Mouse (Mus musculus): ENCODE measurements around the gene Cd209f.
"Not testable (repeated sequence)": the region's sequence is repeated elsewhere in the genome, so short reads cannot be mapped to it uniquely, and the experiment has no call there.

DNA sequence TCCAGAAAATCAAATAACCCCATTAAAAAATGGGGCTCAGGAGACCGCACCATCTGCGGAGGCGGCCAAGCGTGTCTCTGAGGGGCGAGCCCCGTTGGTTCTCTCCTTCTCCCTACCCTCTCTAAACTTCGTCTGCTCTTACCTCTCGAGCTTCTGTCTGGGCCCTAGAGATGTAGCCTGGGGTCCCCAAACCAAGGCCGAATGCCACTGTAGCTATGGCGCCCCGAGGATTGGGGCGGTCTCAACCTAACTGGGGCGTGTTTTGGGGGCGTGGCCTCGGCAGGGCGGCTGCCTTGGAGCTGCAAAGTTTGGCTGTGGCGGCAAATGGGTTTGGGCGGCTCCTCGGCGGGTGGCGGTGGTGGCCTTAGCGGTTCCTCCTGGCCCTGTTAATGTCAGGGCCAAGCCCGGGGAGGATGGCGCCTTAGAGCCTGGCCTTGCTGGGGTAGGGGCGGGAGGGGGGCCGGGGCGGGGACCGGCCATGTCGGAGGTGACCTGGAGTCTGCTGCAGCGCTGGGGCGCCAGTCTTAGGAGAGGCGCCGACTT lies 18.4 kb downstream of the Cd209f start:
- TF ChIP-seq CTCF (IDR thresholded peaks at IDR 0.05; ENCODE audit: control insufficient read depth, insufficient read depth, insufficient read length); MAX (IDR thresholded peaks at IDR 0.05); USF1 (IDR thresholded peaks at IDR 0.05; ENCODE audit: low read depth); MYOG (IDR thresholded peaks at IDR 0.05; ENCODE audit: control insufficient read depth, extremely low read depth, insufficient read length); CEBPB (IDR thresholded peaks at IDR 0.05; ENCODE audit: low read depth); FOSL1 (IDR thresholded peaks at IDR 0.05; ENCODE audit: insufficient read depth, low read length, poor library complexity, severe bottlenecking); MYOD1 (IDR thresholded peaks at IDR 0.05; ENCODE audit: control insufficient read depth, insufficient read length, low read depth): not testable (repeated sequence)

Measured in C2C12 (cell line).